Mouse (Mus musculus): ENCODE data around the gene Jmy.

The Jmy gene

DNA sequence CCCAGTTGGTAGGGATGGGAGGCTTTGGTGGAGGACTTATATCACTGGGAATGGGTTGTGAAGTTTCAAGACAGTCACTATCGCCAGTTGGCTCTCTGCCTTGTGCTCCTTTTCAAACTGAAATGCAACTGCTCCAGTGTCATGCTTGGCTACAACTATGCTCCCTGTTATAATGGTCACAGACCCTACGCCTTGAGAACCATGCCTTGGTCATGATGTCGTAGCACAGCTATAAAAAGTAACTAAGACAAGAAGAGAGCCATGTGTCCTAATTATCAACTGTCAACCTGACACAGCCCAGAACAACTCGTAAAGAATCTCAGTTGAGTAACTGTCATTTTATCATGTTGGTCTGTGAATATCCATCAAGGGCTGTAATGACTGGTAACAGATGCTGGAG lies 41.0 kb downstream of the Jmy start:
- no peak for DNase-seq (ENCODE audit: low spot score)

DNA sequence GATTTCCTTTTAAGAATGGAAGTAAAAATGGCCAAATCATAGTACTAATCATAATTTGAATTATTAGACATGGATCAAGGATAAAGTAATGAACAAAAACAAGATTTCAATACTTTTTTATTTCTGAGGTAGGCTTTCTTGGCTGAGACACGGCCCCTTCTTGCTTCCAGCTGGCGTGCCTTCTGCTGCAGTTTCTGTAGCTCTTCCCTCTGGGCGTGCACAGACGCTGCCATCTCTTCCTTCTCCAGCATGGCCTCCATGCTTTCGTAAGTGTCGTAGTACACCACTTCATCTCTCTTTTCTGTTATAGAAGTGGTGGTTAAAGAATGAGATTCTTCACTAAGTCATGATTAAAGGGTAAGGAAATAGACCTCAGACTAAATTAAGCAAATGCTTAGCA lies 46.3 kb downstream of the Jmy start:
- no peak for DNase-seq (ENCODE audit: low spot score)

DNA sequence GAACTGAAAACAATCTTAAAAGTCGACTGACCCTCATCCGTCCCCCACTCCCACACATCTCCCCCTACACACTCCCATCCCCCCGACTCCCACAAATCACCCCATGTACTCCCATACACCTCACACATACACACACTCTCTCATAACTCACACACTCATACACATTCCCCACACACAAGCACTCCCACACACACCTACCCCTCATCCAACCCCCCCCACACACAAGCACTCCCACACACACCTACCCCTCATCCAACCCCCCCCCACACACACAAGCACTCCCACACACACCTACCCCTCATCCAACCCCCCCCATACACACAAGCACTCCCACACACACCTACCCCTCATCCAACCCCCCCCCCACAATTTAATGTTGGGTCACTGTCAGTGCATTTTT lies 59.4 kb downstream of the Jmy start:
- DNase-seq (ENCODE audit: low spot score): no peak

DNA sequence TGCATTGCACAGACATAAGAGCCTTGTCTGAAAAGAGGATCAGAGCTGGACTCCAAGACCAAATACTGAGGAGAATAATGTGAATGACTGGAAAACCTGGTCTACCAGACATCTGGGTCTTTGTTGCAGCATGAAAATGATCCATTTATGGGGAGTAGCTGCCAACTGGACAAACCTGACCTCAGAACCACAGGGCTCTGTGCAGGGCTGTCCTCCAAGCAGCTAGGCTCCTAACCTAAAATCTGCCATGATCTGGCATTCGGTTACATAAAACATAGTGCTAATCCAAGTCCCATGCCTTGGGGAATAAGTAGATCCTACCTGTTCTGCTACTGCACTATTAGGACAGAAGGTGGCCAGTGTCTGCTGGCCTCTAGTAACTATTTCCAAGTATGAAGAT lies 70.4 kb downstream of the Jmy start:
- no peak for DNase-seq (ENCODE audit: low spot score)

DNA sequence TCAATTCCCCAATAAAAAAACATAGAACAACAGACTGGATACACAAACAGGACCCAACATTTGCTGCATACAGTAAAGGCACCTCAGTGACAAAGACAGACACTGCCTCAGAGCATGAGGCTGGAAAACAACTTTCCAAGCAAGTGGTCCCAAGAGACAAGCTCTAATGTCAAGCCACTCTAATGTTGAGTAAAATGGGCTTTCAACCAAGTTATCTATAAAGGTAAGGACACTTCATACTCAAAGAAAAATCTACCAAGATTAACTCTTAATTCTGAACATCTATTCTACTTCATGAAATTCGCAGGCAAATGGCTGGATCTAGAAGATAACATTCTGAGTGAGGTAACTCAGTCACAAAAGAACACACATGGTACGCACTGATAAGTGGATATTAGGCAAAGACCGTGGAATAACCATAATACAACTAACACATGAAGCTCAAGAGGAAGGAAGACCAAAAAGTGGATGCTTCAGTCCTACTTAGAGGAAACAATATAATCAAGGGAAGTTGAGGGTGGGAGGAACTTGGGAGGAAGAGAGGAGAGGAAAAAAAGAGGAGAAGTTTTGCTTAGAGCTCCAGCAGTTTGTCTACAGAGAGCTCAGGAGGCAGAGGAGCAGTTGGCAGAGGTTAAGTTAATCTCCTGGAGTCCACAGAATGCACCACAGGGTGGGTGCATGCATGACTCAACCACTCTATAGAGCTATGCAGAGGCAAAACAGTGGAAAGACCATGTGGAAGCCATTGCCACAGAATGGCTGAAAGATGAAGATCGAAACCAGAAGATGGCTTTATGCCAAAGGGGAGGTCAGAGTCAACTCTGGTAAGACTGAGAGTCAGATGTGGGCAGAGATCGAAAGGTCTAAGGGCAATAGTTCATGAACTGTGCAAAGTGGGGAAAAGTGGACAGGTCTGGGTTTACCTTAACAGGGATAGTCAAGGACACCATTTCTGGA lies 71.4 kb downstream of the Jmy start:
- DNase-seq (ENCODE audit: low spot score): peak; percentile 35

DNA sequence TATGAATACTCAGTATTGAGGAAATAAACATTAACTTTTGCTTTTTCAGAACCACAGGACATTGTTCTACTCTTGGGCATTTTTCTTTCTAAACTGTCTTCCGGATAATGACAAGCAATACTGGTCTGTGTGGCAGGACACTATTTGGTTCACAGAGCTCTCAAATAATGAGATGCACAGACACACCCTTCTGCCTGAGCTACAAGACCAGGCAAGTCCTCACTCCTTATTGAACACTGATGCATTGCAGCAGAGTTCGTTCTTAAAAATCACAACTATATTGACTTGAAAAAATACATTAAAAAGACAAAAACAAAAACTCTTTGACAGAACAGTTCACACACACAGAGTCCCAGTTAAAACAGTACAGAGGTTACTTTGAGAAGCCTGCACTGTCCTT lies 76.4 kb downstream of the Jmy start:
- no peak for DNase-seq (ENCODE audit: low spot score)

DNA sequence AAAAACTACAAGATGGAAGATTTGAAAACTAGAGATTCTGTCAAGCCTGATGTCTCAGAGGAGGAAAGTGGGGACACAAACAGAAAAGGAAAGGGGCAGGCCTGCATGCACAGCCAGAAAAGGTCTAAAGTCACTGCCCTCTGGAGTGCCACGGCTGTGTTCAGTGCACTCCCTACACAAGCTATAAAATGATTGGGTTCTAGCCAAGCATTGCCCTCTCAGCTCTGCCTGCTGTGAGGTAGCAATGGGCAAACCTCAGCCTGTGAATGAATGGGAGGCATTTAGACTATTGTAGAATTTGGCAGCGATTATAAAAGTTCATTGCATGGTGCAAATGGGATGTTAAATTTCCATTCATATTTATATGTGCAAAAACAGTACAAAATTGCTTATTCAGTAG lies 79.8 kb downstream of the Jmy start:
- DNase-seq (ENCODE audit: low spot score): no peak

DNA sequence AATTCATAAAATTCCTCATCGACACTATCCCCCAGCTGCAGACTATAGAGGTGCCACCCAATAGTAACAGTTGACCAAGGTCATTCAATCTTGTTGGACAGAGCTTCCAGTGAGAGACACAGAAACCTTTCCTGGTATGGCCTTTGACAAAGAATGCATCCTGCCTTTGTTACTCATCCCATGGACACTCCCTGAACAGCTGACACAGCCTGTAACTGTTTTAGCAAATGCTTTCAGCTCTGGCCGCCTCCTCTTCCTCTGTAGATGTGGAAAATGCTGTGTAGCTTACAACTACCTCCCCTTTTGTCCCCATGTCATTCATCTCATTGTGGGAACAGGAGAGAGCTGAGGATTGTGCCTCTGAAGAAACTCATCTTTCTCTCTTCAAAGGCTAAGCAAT lies 81.3 kb downstream of the Jmy start:
- DNase-seq (ENCODE audit: low spot score): no peak

DNA sequence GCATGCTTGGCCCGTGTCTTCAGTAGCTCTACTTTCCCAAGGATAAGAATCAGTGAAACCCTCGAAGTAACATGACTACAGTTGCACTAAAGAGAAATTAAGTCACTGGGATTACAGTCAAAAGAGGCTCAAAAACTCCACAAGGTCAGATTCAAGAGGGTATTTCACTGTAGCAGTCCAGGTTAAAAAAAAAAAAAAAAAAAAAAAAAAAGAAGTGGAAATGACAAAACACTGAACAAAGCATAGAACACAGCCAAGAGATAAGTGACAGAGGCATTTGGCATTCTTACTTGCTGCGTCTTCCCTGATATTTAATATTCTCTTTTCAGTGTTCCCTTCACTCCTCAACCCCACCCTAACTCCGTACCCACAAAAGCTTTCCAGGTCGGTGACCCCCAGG lies 84.6 kb downstream of the Jmy start:
- no peak for DNase-seq (ENCODE audit: low spot score)

DNA sequence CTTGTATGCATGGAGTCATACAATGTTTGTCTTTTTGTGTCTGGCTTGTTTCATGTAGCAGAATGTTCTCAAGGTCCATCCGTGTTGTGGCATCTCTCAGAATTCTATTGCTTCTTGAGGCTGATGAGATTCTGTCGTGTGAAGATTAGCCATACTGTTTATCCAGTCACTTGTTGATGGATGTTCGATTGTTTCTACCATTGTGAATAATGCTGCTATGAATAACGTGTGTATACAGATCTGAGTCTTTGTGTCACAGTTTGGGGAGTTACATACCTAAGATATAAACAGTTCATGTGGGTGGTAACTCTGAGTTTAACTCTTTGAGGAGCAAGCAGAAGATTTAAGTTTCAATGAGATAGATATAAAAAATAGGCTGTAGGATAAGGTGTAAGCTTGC lies 89.3 kb downstream of the Jmy start:
- no peak for DNase-seq (ENCODE audit: low spot score)

DNA sequence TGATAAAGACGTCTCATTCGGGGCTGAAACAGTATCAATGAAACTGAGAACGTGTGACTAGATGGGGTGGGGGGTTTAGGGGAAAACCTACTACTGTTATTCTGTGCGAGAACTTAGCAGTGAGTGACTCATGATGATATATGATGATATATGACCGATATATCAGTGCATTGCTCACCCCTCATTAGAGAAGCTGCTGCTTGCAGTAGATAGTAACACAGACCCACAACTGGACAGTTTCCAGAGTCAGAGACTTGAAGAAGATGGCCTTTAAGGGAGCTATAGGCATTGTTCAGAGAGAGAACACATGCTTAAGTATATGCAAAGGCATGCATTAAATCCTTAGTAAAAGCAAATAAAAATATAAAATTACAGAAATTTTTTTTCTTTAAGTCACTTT lies 92.8 kb downstream of the Jmy start:
- no peak for DNase-seq (ENCODE audit: low spot score)

DNA sequence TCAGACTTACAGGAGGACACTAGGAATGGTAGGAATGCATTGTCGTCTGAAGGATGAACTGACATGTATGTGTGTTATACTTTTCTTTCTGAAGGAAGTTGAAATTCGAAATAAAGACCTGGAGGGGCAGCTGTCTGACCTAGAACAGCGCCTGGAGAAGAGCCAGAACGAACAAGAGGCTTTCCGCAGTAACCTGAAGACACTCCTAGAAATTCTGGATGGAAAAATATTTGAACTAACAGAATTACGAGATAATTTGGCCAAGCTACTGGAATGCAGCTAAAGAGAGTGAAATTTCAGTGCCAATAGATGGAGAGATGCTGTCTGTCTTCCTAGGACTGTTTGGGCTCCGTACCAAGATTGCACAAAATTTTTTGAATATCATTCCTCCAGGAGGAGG lies 97.7 kb downstream of the Jmy start:
- DNase-seq (ENCODE audit: low spot score): no peak

DNA sequence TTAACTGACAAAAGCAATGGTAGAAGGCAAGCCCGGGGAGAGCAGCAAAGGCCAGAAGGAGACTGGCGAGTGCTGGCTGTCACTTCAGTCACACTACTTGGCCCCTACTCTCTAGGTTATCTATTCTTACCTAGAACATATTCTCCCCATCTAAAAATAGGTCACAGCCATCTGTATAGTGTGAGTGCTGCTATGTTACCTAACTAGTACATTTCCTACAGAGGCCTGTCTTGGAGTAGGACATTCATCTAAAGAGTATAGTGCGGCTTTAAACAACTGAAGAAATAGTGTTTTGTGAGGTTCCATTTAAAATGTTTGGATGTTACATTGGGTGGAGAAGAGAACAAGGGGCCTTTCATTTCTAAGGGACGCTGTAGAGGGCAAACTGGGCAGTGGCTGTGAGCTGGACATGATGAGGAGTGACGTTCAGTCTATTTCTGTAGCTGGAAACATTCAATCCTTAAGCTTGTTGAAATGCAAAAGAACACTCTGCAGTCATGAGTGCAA lies 99.8 kb downstream of the Jmy start:
- DNase-seq (ENCODE audit: low spot score): no peak

DNA sequence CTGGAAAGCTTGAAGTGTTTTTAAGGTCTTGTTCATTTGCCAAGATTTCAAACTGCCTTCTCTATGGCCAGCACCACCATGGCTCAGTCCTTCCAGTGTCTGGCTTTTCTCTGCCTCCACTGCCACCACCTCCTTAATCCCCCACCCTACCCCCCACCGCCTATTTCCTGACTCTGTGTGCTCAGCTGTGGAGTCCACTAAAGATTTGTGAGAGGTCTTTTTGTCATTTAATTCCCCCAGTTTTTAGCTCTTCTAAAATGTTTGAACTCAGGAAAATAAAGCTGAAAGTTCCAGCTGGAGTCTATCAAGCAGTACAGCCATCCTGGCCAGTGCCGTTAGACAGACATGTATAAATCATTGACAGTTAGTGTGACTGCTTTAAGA lies 110.4 kb downstream of the Jmy start:
- DNase-seq (ENCODE audit: low spot score): no peak

DNA sequence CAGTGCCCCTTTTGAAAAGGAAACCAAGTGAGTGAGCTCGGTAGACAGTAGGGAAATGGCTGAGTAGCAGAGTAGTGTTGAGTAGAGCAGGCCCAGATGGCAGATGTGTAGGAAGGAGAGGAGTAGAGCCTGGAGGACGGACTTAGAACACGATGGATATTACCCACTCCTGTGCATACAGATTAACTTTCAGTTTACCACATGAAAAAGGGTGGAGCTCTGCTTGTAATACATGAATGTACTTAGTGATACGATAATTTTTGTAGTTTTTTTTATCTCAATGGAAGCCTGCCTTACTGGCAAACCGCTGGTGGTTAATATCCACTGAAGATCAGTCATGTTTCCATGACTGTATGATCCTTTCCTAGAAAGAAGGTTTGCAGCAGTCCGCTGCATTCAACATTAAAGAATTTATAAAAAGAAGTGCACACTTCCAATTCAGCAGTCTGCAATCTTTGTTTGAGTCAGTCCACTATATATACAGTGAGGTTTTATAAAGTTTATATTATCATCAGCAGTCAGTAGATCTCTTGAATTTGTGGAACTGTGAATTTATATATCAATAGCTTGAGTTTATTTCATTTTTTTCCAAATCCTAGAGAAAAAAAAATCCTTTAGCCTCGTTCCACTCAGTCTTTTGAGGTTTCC lies 110.9 kb downstream of the Jmy start:
- DNase-seq (ENCODE audit: low spot score): no peak

DNA sequence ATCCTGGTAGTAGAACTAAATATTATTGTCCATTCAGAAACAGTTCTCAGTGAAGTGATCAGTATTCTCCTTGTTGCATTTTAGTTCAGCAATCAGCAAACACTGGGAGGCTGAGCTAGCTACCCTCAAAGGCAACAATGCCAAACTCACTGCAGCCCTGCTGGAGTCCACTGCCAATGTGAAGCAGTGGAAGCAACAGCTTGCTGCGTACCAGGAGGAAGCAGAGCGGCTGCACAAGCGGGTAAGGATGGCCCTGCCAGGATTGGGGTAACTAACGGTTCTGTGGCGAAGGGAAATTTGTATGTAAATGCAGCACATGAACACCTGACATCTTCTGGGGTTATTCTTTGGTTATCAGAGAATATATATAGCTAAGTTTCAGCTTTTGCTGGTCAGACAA lies 112.2 kb downstream of the Jmy start:
- no peak for DNase-seq (ENCODE audit: low spot score)

DNA sequence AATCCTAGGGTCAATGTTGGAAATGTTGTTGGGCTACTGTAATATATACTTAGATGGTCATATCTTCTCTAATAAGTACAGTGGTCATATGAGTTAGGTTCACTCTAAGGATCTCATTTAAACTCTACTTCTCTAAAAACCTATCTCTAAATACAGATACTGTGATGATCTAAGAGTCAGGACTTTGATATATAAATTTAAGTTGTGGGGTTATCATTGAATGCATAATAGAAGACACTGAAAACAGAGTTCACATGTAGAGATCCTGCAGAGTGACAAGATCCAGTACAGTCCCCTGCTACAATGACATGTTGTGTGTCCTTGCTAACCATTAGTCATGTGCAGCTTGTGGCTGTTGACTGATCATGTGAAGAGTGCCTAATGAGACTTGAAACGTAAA lies 114.5 kb downstream of the Jmy start:
- DNase-seq (ENCODE audit: low spot score): no peak

DNA sequence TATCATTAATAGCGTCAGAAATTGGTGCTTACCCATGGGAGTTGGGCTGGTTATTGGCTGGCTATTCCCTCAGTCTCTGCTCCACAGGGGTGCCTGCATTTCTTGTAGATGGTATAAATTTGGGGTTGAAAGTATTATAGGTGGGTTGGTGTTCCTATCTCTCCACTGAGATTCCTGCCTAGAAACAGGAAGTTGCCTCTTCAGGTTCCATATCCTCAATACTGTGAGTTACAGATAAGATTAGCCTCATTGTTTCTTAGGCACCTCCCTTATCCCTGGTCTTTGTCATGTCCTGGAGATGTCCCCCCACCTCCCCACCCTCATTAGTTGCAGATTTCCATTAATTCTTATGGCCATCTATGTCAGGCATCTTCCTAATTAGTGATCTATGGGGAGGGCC lies 115.1 kb downstream of the Jmy start:
- DNase-seq (ENCODE audit: low spot score): no peak

DNA sequence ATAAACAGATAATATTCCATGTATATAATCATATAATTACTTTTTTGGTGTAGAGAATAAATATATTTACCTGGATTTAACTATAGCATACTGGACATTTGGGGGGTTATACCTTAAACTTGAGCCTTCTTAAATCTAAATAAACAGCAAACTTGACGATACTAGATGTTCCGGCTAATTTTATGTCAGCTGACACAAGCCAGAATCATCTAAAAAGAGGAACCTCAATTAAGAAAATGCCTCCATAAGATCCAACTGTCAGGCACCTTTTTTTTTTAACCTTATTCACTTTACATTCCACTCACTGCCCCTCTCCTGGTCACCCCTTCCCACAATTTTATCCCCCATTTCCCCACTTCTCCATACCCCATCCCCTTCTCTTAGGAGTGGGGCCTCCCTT lies 116.0 kb downstream of the Jmy start:
- no peak for DNase-seq (ENCODE audit: low spot score)

DNA sequence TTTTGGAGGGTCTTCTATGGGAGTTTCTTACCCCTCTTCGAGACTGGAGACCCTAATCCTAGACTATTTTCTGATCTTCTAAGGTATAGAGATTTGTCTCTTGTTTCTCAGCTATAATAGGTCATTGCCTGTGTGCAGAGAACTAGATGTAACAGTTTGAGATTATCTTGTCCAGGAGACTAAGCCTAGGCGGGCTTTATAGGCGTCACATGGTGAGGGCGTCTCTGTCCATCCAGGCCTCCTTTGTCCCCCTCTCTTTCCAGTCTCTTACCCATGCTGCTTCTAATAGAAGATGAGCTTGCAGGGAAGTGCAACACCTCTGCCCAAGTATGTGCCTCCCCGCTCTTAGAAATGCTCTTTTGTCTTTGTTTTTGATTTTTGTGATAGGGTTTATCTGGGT lies 116.5 kb downstream of the Jmy start:
- no peak for DNase-seq (ENCODE audit: low spot score)

DNA sequence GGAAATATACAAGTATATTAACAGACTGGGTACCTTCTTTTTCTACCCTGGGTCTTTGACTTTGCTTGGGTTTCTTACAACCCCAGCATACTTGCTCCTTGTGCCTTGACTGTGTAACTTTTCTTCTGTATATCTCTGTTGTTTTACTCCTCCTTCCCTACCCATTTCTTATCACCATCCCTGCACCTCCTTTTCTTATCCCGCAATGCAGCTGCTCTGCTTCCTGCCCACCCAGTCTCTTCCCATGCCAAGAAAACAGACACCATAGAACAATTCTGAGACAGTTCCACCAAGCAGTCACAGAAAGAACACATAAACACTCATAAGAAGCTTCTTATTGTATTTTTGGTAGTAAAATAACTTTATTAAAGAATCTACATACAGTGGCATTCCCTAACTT lies 118.3 kb downstream of the Jmy start:
- peak; percentile 35 for DNase-seq (ENCODE audit: low spot score)

DNA sequence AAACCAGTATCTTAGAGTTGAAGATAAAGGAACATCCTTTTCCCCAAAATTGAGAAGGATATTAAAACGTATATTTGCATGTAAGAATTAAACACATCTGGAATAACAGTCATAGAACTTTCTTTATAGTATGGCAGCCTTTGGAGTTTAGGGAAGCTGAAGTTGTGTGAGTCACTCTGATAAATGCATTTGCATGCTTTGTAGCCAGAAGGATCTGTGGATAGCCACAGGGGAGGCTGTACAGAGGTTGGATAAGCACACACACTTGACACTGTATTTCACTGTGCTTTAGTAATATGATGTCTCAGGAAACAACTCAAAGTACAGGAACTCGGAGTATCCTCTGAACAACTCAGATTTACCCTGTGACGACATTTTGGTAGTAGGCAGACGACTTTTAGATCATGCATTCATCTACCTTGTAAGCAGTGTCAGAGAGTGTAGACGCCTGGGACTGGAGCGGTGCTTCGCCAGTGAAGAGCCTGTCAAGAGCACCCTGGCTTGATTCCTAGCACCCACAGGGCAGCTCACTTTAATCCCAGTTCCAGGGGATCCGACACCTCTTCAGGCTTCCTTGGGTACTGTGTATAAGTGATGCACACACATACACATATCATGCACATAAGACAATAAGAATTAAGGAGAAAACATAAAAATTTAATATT lies 119.1 kb downstream of the Jmy start:
- no peak for DNase-seq (ENCODE audit: low spot score)

Data from spleen, adult 12 weeks (tissue).